Mouse (Mus musculus) intestine, postnatal 0 days (tissue): ENCODE results near the gene S1pr4. TPM values are rescaled to one million over a fixed set of nuclear protein-coding genes. Genes with fewer than 3 reads are reported as not detected.
A peak's percentile ranks its signal among the peaks of the same experiment; 100 is the strongest.

ENCODE experiments used
- ATAC-seq: fragments of 200-750 bp; cut with Nextera tagmentation; 2 replicates; pipeline ENCODE4 v1.8.0; 2017; ENCODE audit warnings: mild to moderate bottlenecking, moderate TSS enrichment, moderate library complexity
- H3K27ac ChIP-seq: fragments of 300-500 bp; sonication (generic); 2 replicates; pipeline ENCODE4 v1.5.1; 2014; ENCODE audit warnings: mild to moderate bottlenecking, low read depth, low read length, moderate library complexity
- H3K27me3 ChIP-seq: fragments of 300-500 bp; sonication (generic); replicated peaks from 2 replicates; pipeline ENCODE4 v1.6.1; 2014; ENCODE audit warnings: low read length, mixed read lengths; ENCODE audit not compliant: control insufficient read depth, insufficient read depth
- H3K36me3 ChIP-seq: fragments of 300-500 bp; sonication (generic); 2 replicates; pipeline ENCODE4 v1.6.1; 2014; ENCODE audit warnings: mild to moderate bottlenecking, moderate library complexity; ENCODE audit not compliant: control insufficient read depth, insufficient read depth
- H3K4me1 ChIP-seq: fragments of 300-500 bp; sonication (generic); replicated peaks from 2 replicates; pipeline ENCODE4 v1.6.1; 2014; ENCODE audit warnings: antibody characterized with exemption, low read length, mixed read lengths; ENCODE audit not compliant: control insufficient read depth, insufficient read depth
- H3K4me2 ChIP-seq: fragments of 300-500 bp; sonication (generic); replicated peaks from 2 replicates; pipeline ENCODE4 v1.6.1; 2014; ENCODE audit warnings: low read depth, mild to moderate bottlenecking, moderate library complexity
- H3K4me3 ChIP-seq: fragments of 300-500 bp; sonication (generic); 2 replicates; pipeline ENCODE4 v1.5.1; 2014; ENCODE audit warnings: low read depth, low read length
- H3K9ac ChIP-seq: fragments of 300-500 bp; sonication (generic); 2 replicates; pipeline ENCODE4 v1.6.1; 2014; ENCODE audit warnings: mild to moderate bottlenecking, low read depth, low read length
- H3K9me3 ChIP-seq: fragments of 300-500 bp; sonication (generic); 2 replicates; pipeline ENCODE4 v1.6.1; 2016; ENCODE audit warnings: mixed run types; ENCODE audit not compliant: control insufficient read depth
- CTCF ChIP-seq: sonication (generic); IDR thresholded peaks from 2 replicates; pipeline ENCODE4 v1.5.1; 2016; ENCODE audit warnings: low read depth, mild to moderate bottlenecking, control low read depth, antibody characterized with exemption, moderate library complexity
- WGBS: fragments of 180-500 bp; shearing (Covaris S2); extraction: QIAGEN DNeasy Blood & Tissue Kit; methylation state at CpG from one replicate; pipeline ENCODE4 v1.1.7; 2014; 5-methylcytosine and 5-hydroxymethylcytosine counted together
- polyA plus RNA-seq: library from polyadenylated mRNA; unstranded; fragments of >200 nt; fragmentation: Nextera tagmentation; extraction: Ambion mirVana; gene quantifications from 2 replicates; pipeline ENCODE4 v1.2.1, GENCODE M21; 2015

S1pr4 gene
- polyA plus RNA-seq, 1 experiment from 2014 or later: 0.74 TPM

- Histone ChIP-seq H3K27me3 (peaks cover 90% of the 10 kb centered on the region), H3K4me3 (no peak overlapping the region), H3K36me3 (no peaks in the 10 kb centered on the region; the same call in 1 of the 2 replicates), H3K27ac (no peak overlapping the region), H3K9me3 (no peaks in the 10 kb centered on the region), H3K4me1 (no peaks in the 10 kb centered on the region; the same call in 1 of the 2 replicates), H3K4me2 (no peak overlapping the region), H3K9ac (no peak overlapping the region)
- no peak for TF ChIP-seq CTCF
- ATAC-seq: 0 out of 2 replicates have a peak, but pooled peaks have one; percentile 10
- 33% methylated on average over 12 of the region's 12 CpGs for WGBS
Observed at GRCm38 (mm10) chr10:81456983-81457563, 42.9 kb downstream of the S1pr4 start.

GRCm38 (mm10) chr10:81455181-81455895, 44.6 kb downstream of the S1pr4 start, which contains the start of gene Nfic:
Gene Nfic, minus strand, starts transcription at chr10:81455635.
- Histone ChIP-seq H3K4me2 (no peak within 1 kb of the TSS), H3K9ac (no peak within 1 kb of the TSS), H3K27me3 (peaks cover 90% of the 10 kb centered on the region), H3K27ac (no peak within 1 kb of the TSS), H3K9me3 (no peaks in the 10 kb centered on the region), H3K36me3 (no peaks in the 10 kb centered on the region; the same call in 1 of the 2 replicates), H3K4me3 (no peak within 1 kb of the TSS), H3K4me1 (no peaks in the 10 kb centered on the region)
- ATAC-seq: no peak
- 59% methylated on average over 28 of the region's 28 CpGs for WGBS
- no peak for TF ChIP-seq CTCF

GRCm38 (mm10) chr10:81454106-81454505, 45.8 kb downstream of the S1pr4 start:
- 70% methylated on average over 2 of the region's 2 CpGs for WGBS
- Histone ChIP-seq H3K9ac (no peak overlapping the region), H3K4me1 (no peaks in the 10 kb centered on the region), H3K36me3 (no peaks in the 10 kb centered on the region; the same call in 1 of the 2 replicates), H3K27me3 (peaks cover 78% of the 10 kb centered on the region), H3K4me3 (no peak overlapping the region), H3K9me3 (no peaks in the 10 kb centered on the region), H3K27ac (no peak overlapping the region), H3K4me2 (no peak overlapping the region)
- no peak for ATAC-seq
- TF ChIP-seq CTCF: no peak

DNA sequence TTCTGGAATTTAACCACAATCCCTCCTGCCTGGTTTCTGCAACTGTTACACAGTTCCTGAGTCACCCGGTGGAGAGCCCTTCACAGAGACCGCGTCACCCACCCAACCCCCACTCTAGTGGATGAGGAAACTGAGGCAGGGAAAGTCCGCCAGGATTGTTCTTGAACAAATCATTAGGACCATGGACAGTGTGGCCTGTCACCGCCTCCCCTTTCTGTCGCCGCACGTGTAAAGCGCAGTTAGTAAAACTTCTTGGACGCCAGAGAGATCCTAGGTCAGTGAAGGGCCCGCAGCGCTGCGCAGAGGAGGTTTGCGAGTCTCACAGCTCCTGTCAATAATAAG, 47.0 kb downstream of the S1pr4 start:
- H3K4me3 ChIP-seq: no peak overlapping the region
- ATAC-seq: no peak
- H3K27me3 ChIP-seq: peaks cover 73% of the 10 kb centered on the region
- H3K36me3 ChIP-seq: no peaks in the 10 kb centered on the region; the same call in 1 of the 2 replicates
- H3K9ac ChIP-seq: no peak overlapping the region
- no peaks in the 10 kb centered on the region for H3K4me1 ChIP-seq
- 7% methylated on average over 14 of the region's 14 CpGs for WGBS
- no peak overlapping the region for H3K4me2 ChIP-seq
- H3K9me3 ChIP-seq: no peaks in the 10 kb centered on the region
- TF ChIP-seq CTCF: no peak
- H3K27ac ChIP-seq: no peak overlapping the region

- H3K27ac ChIP-seq: no peak overlapping the region
- no peak overlapping the region for H3K4me2 ChIP-seq
- no peaks in the 10 kb centered on the region; the same call in 1 of the 2 replicates for H3K36me3 ChIP-seq
- TF ChIP-seq CTCF: no peak
- WGBS: 9% methylated on average over 36 of the region's 36 CpGs
- no peaks in the 10 kb centered on the region for H3K9me3 ChIP-seq
- peaks cover 68% of the 10 kb centered on the region for H3K27me3 ChIP-seq
- no peak overlapping the region for H3K4me3 ChIP-seq
- ATAC-seq: no peak
- no peak overlapping the region; the same call in 1 of the 2 replicates for H3K9ac ChIP-seq
- H3K4me1 ChIP-seq: no peaks in the 10 kb centered on the region
Observed at GRCm38 (mm10) chr10:81452237-81452946, 47.5 kb downstream of the S1pr4 start.

GRCm38 (mm10) chr10:81451365-81451745, 48.6 kb downstream of the S1pr4 start:
- Histone ChIP-seq H3K27ac (no peak overlapping the region), H3K9me3 (no peaks in the 10 kb centered on the region), H3K9ac (no peak overlapping the region), H3K4me1 (no peaks in the 10 kb centered on the region), H3K4me3 (no peak overlapping the region), H3K4me2 (no peak overlapping the region), H3K27me3 (peaks cover 59% of the 10 kb centered on the region), H3K36me3 (no peaks in the 10 kb centered on the region; the same call in 1 of the 2 replicates)
- 50% methylated on average over 6 of the region's 6 CpGs for WGBS
- no peak for TF ChIP-seq CTCF
- ATAC-seq: no peak
